Mouse (Mus musculus): ENCODE data around the gene Scube2.

DNA sequence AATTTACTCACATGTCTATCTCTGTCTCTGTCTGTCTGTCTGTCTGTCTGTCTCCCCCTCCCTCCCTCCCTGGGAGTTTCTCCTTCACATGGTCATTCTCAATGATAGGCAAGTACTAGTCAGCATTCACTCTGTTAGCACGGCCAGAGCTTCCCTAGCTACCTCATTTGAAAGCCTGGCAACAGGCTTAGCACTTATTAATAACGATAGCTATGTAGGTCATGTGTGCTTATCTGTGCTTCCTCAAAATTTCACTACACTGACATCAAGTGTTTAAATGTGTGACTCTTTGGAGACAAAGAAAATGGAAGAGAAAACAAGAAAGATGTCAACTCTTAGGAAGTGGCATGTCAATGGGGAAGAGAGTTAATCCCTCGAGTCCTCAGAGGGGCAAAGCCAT lies 26.9 kb downstream of the Scube2 start:
- no peak for TF ChIP-seq CTCF (IDR thresholded peaks at IDR 0.05; ENCODE audit: insufficient read depth, low read depth, low read length)
- no peak for TF ChIP-seq POLR2A (IDR thresholded peaks at IDR 0.05; ENCODE audit: insufficient read depth, low read depth, low read length)

All from olfactory bulb, adult 2 months (tissue).